Mouse (Mus musculus) neural tube, embryonic 13.5 days (tissue): Measurements from ENCODE around the gene Klf7. TPM values are rescaled to one million over a fixed set of nuclear protein-coding genes. Genes with fewer than 3 reads are reported as not detected.

Experiments
- ATAC-seq: fragments of 200-750 bp; cut with Nextera tagmentation; 2 replicates; pipeline ENCODE4 v1.8.0; 2017; ENCODE audit warnings: low read depth, mild to moderate bottlenecking, moderate TSS enrichment, moderate library complexity
- H3K27ac ChIP-seq: fragments of 300-500 bp; sonication (generic); replicated peaks from 2 replicates; pipeline ENCODE4 v1.5.1; 2015; ENCODE audit warnings: moderate library complexity, mild to moderate bottlenecking, inconsistent platforms
- H3K27me3 ChIP-seq: fragments of 300-500 bp; sonication (generic); 2 replicates; pipeline ENCODE4 v1.6.1; 2015; ENCODE audit warnings: mild to moderate bottlenecking, inconsistent platforms
- H3K36me3 ChIP-seq: fragments of 300-500 bp; sonication (generic); 2 replicates; pipeline ENCODE4 v1.6.1; 2015; ENCODE audit warnings: mild to moderate bottlenecking, inconsistent platforms
- H3K4me1 ChIP-seq: fragments of 300-500 bp; sonication (generic); replicated peaks from 2 replicates; pipeline ENCODE4 v1.6.1; 2015; ENCODE audit warnings: inconsistent platforms
- H3K4me2 ChIP-seq: fragments of 300-500 bp; sonication (generic); 2 replicates; pipeline ENCODE4 v1.6.1; 2015; ENCODE audit warnings: inconsistent platforms, mild to moderate bottlenecking, moderate library complexity
- H3K4me3 ChIP-seq: fragments of 300-500 bp; sonication (generic); 2 replicates; pipeline ENCODE4 v1.5.1; 2015; ENCODE audit warnings: mild to moderate bottlenecking, inconsistent platforms
- H3K9ac ChIP-seq: fragments of 300-500 bp; sonication (generic); 2 replicates; pipeline ENCODE4 v1.6.1; 2015; ENCODE audit warnings: moderate library complexity, mild to moderate bottlenecking, inconsistent platforms
- H3K9me3 ChIP-seq: fragments of 300-500 bp; sonication (generic); 2 replicates; pipeline ENCODE4 v1.6.1; 2016; ENCODE audit warnings: inconsistent platforms
- WGBS: fragments of 180-500 bp; shearing (Covaris S2); methylation state at CpG from one replicate; pipeline ENCODE4 v1.1.7; 2015; 5-methylcytosine and 5-hydroxymethylcytosine counted together
- polyA plus RNA-seq: library from polyadenylated mRNA; unstranded; fragments of >200 nt; fragmentation: Nextera tagmentation; extraction: Ambion mirVana; gene quantifications from 2 replicates; pipeline ENCODE4 v1.2.1, GENCODE M21; 2015

Gene Klf7
- polyA plus RNA-seq, 1 experiment from 2014 or later, result 86.4 TPM

- 72% methylated on average over 4 of the region's 4 CpGs for WGBS
- Histone ChIP-seq H3K9me3 (no peaks in the 10 kb centered on the region), H3K9ac (no peak overlapping the region), H3K4me1 (peaks cover 38% of the 10 kb centered on the region), H3K4me3 (no peak overlapping the region), H3K27me3 (no peaks in the 10 kb centered on the region), H3K27ac (0 out of 2 replicates have a peak overlapping the region, but pooled peaks have one; percentile 7), H3K36me3 (peaks cover 15% of the 10 kb centered on the region), H3K4me2 (no peak overlapping the region)
- ATAC-seq, result no peak
Measured at GRCm38 (mm10) chr1:64098800-64099199, 23.3 kb downstream of the Klf7 start.

- Histone ChIP-seq H3K9ac (no peak overlapping the region), H3K4me3 (no peak overlapping the region), H3K27ac (peak overlapping the region; percentile 0), H3K4me1 (peaks cover 41% of the 10 kb centered on the region), H3K36me3 (peaks cover 8% of the 10 kb centered on the region; the same call in 1 of the 2 replicates), H3K4me2 (no peak overlapping the region), H3K27me3 (no peaks in the 10 kb centered on the region), H3K9me3 (no peaks in the 10 kb centered on the region)
- ATAC-seq, result 0 out of 2 replicates have a peak, but pooled peaks have one; percentile 35
- WGBS, result 75% methylated on average over 6 of the region's 6 CpGs
Measured at GRCm38 (mm10) chr1:64097640-64098287, 24.3 kb downstream of the Klf7 start.

GRCm38 (mm10) chr1:64093018-64093417, 29.1 kb downstream of the Klf7 start:
- no peaks in the 10 kb centered on the region for H3K27me3 ChIP-seq
- H3K9ac ChIP-seq, result no peak overlapping the region
- no peak overlapping the region for H3K4me3 ChIP-seq
- ATAC-seq, result no peak
- H3K4me1 ChIP-seq, result peaks cover 66% of the 10 kb centered on the region
- H3K9me3 ChIP-seq, result no peaks in the 10 kb centered on the region
- H3K4me2 ChIP-seq, result no peak overlapping the region
- no peaks in the 10 kb centered on the region for H3K36me3 ChIP-seq
- 94% methylated on average over 5 of the region's 5 CpGs for WGBS
- H3K27ac ChIP-seq, result no peak overlapping the region

- H3K27me3 ChIP-seq, result no peaks in the 10 kb centered on the region
- no peak overlapping the region for H3K4me2 ChIP-seq
- H3K4me3 ChIP-seq, result no peak overlapping the region
- H3K27ac ChIP-seq, result no peak overlapping the region; the same call in 1 of the 2 replicates
- H3K36me3 ChIP-seq, result no peaks in the 10 kb centered on the region
- H3K9me3 ChIP-seq, result no peaks in the 10 kb centered on the region
- H3K4me1 ChIP-seq, result peaks cover 66% of the 10 kb centered on the region
- ATAC-seq, result no peak
- H3K9ac ChIP-seq, result no peak overlapping the region
- 61% methylated on average over 9 of the region's 9 CpGs for WGBS
Measured at GRCm38 (mm10) chr1:64091591-64091990, 30.5 kb downstream of the Klf7 start.

GRCm38 (mm10) chr1:64090566-64090965, 31.5 kb downstream of the Klf7 start:
- Histone ChIP-seq H3K27me3 (no peaks in the 10 kb centered on the region), H3K4me1 (peaks cover 71% of the 10 kb centered on the region), H3K36me3 (no peaks in the 10 kb centered on the region), H3K9ac (no peak overlapping the region), H3K4me3 (no peak overlapping the region), H3K4me2 (no peak overlapping the region), H3K27ac (no peak overlapping the region), H3K9me3 (no peaks in the 10 kb centered on the region)
- WGBS, result 67% methylated on average over 5 of the region's 5 CpGs
- ATAC-seq, result no peak

- Histone ChIP-seq H3K4me3 (no peak overlapping the region), H3K27ac (no peak overlapping the region), H3K4me1 (peaks cover 77% of the 10 kb centered on the region), H3K9me3 (no peaks in the 10 kb centered on the region), H3K36me3 (no peaks in the 10 kb centered on the region), H3K27me3 (no peaks in the 10 kb centered on the region), H3K9ac (no peak overlapping the region), H3K4me2 (no peak overlapping the region)
- ATAC-seq, result no peak
- 60% methylated on average over 1 of the region's 1 CpGs for WGBS
Measured at GRCm38 (mm10) chr1:64089691-64090090, 32.4 kb downstream of the Klf7 start.

GRCm38 (mm10) chr1:64088604-64089320, 33.3 kb downstream of the Klf7 start:
- no peaks in the 10 kb centered on the region for H3K27me3 ChIP-seq
- WGBS, result 64% methylated on average over 12 of the region's 12 CpGs
- H3K9me3 ChIP-seq, result no peaks in the 10 kb centered on the region
- peak; percentile 46 for ATAC-seq
- H3K36me3 ChIP-seq, result no peaks in the 10 kb centered on the region
- peak overlapping the region; percentile 50 for H3K27ac ChIP-seq
- peaks cover 86% of the 10 kb centered on the region for H3K4me1 ChIP-seq
- H3K9ac ChIP-seq, result no peak overlapping the region
- H3K4me2 ChIP-seq, result peak overlapping the region; percentile 29
- no peak overlapping the region for H3K4me3 ChIP-seq

GRCm38 (mm10) chr1:64087657-64088603, 34.2 kb downstream of the Klf7 start:
- peak; percentile 81 for ATAC-seq
- WGBS, result 22% methylated on average over 17 of the region's 17 CpGs
- Histone ChIP-seq H3K36me3 (no peaks in the 10 kb centered on the region), H3K27ac (peak overlapping the region; percentile 50), H3K4me2 (peak overlapping the region; percentile 29), H3K9me3 (no peaks in the 10 kb centered on the region), H3K9ac (peak overlapping the region; percentile 38), H3K4me3 (no peak overlapping the region), H3K4me1 (peaks cover 86% of the 10 kb centered on the region), H3K27me3 (no peaks in the 10 kb centered on the region)

- Histone ChIP-seq H3K4me1 (peaks cover 75% of the 10 kb centered on the region), H3K27ac (no peak overlapping the region), H3K27me3 (no peaks in the 10 kb centered on the region), H3K4me3 (no peak overlapping the region), H3K9ac (no peak overlapping the region), H3K9me3 (no peaks in the 10 kb centered on the region), H3K4me2 (no peak overlapping the region), H3K36me3 (no peaks in the 10 kb centered on the region)
- WGBS, result 92% methylated on average over 4 of the region's 4 CpGs
- no peak for ATAC-seq
Measured at GRCm38 (mm10) chr1:64085875-64086274, 36.2 kb downstream of the Klf7 start.

- no peak for ATAC-seq
- no peaks in the 10 kb centered on the region for H3K9me3 ChIP-seq
- 69% methylated on average over 4 of the region's 4 CpGs for WGBS
- H3K27me3 ChIP-seq, result no peaks in the 10 kb centered on the region
- H3K4me2 ChIP-seq, result no peak overlapping the region
- peaks cover 75% of the 10 kb centered on the region for H3K4me1 ChIP-seq
- no peak overlapping the region for H3K27ac ChIP-seq
- H3K36me3 ChIP-seq, result no peaks in the 10 kb centered on the region
- no peak overlapping the region for H3K9ac ChIP-seq
- H3K4me3 ChIP-seq, result no peak overlapping the region
Measured at GRCm38 (mm10) chr1:64085361-64085760, 36.7 kb downstream of the Klf7 start.

- no peak overlapping the region for H3K27ac ChIP-seq
- no peak for ATAC-seq
- no peak overlapping the region for H3K9ac ChIP-seq
- H3K4me2 ChIP-seq, result no peak overlapping the region
- H3K27me3 ChIP-seq, result no peaks in the 10 kb centered on the region
- no peaks in the 10 kb centered on the region for H3K36me3 ChIP-seq
- peaks cover 74% of the 10 kb centered on the region for H3K4me1 ChIP-seq
- no peaks in the 10 kb centered on the region for H3K9me3 ChIP-seq
- WGBS, result 88% methylated on average over 3 of the region's 3 CpGs
- no peak overlapping the region for H3K4me3 ChIP-seq
Measured at GRCm38 (mm10) chr1:64084706-64085105, 37.4 kb downstream of the Klf7 start.

- Histone ChIP-seq H3K27ac (no peak overlapping the region), H3K9ac (no peak overlapping the region), H3K36me3 (peaks cover 20% of the 10 kb centered on the region), H3K4me2 (no peak overlapping the region), H3K4me1 (peaks cover 74% of the 10 kb centered on the region), H3K27me3 (no peaks in the 10 kb centered on the region), H3K4me3 (no peak overlapping the region), H3K9me3 (no peaks in the 10 kb centered on the region)
- 86% methylated on average over 1 of the region's 1 CpGs for WGBS
- ATAC-seq, result no peak
Measured at GRCm38 (mm10) chr1:64081791-64082190, 40.3 kb downstream of the Klf7 start.
